Mouse (Mus musculus): ENCODE measurements around the gene Rbm47.

DNA sequence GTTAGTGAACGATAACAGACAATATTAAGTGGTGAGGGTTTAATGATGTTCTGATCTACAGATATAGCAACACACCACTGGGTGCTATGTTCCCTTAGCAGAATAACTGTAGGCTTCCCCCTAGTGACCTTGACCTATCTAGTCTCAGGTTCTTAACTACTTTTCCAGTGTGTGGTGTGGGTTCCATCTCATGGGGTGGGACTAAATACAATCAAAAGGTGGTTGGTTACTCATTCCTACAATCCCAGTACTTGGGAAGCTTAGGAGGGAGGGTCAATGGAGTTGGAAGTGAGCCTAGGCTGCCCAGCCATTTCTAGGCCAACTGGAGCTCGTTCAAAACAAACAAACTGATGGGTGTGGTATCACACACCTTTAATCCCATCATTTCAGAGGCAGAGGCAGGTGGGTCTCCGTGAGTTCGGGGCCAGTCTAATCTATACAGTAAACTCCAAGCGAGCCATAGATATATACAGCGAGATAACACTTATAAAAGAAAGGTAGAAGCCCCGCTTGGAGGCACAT is 94.4 kb downstream of the Rbm47 start:
- TF ChIP-seq TAL1 (IDR thresholded peaks at IDR 0.05; ENCODE audit: low read length) (no peak), GATA1 (IDR thresholded peaks at IDR 0.05; ENCODE audit: low read length) (no peak)
